Mouse (Mus musculus): ENCODE results near the gene Aph1b.

Gene Aph1b

DNA sequence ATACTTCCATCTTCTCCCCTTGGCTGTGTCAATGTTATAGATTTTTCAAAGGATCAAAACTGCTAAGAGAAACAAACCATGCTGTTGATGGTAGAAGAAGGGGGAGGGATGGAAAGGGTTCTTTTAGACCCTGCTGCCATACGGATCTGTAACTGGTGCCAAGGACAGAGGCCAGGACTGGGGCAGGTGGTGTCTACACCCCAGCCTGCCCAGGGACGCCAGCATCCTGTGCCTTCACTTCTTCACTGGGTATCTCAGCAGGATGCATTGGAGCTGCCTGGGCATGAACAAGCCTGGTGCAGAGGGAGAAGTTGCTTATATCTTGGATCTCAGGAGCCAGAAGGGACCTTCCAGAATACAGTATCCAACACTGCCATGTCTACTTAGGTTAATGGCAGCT lies 50.8 kb downstream of the Aph1b start:
- no peak for DNase-seq (ENCODE audit: low read depth, low spot score)

DNA sequence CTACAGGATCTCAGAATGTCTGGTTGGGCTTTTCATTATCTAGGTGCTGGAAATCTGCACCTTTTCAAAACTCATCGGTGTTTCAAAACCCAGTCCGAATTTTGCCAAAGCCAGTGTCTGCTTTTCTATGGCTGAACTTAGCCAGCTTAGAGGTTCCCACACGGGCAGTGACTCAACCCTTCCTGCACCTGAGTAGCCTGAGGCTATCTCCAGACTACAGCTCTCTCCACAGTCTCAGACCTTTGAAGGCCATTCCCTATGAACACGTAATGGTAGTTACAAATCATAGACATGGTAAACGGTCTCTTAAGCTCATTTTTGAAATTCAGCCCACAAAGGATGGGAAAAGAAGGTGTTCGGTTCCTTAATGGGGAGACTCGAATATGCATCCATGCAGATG lies 55.8 kb downstream of the Aph1b start:
- no peak for DNase-seq (ENCODE audit: low read depth, low spot score)

DNA sequence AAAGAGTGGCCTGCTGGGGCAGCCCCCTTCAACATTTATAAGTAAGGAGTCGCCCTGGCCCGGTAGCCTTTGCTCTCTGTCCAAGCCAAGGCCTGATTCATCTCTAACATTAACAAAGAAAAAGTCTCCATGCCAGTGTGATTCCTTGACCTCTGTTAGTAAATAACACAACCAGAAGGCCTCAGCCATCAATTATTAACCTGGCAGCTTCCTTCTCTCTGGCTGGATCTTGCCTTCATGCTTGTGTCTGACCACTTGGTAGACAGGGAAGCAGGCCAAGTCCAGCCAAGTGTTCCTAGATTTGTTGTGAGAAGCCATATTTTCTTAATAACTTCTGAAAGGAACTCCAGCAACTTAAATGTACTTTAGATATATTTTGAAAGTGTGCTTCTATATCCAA lies 58.7 kb downstream of the Aph1b start:
- DNase-seq (ENCODE audit: low read depth, low spot score) = no peak

DNA sequence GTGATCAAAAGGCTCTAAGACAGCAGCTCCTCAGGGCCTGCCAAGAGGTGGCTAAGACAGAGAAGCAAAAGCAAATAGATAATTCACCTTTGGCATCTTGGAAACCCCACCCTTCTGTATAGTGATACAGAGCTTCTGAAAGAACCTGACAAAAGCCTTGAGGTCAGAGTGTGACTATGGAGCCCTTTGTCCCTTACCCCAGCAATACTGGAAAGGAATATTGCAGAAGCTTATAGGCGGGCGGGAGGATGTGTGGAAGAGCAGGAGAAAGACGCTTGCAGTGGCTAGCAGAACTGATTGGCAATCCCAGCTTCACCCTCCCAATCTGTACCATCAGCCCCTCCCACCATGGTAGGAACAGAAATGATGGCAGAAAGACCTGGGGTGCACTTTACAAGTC lies 59.3 kb downstream of the Aph1b start:
- no peak for DNase-seq (ENCODE audit: low read depth, low spot score)

DNA sequence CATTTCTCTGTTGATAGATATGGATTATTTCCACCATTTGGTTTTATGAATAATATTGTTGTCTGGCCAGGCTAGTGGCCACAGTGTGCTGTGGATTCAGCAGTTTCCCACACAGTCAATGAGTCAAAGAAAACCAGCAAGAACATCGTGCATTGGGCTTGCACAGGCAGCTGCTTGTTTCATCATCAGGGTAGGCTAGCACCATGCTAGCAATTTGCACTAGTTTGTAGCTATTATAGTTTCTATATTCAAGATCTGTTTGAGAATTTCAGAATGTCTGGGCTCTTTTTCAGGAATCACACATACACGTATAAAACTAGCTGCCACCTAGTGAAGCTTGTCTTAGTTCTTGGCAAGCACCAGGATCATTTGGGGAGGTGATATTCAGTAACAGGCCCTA lies 60.2 kb downstream of the Aph1b start:
- no peak for DNase-seq (ENCODE audit: low read depth, low spot score)

DNA sequence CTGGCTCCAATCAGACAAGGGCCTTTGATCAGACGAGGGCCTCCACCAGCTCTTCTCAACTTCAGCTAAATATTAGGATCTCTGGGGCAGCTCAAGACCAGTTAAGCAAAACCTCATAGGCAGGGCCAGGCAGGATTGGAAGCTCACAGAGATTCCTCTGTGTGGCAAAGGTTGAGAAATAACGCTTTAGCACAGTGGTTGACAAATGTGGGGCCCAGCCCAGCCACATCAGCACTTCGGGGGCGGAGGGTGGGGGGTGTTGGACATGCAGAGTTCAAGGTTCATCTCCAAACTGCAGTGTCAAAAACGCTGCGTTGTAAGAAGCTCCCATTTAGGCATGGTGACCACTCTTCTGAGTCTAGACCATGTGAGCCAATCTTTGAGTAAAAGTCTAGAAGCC lies 60.7 kb downstream of the Aph1b start:
- DNase-seq (ENCODE audit: low read depth, low spot score) = no peak

DNA sequence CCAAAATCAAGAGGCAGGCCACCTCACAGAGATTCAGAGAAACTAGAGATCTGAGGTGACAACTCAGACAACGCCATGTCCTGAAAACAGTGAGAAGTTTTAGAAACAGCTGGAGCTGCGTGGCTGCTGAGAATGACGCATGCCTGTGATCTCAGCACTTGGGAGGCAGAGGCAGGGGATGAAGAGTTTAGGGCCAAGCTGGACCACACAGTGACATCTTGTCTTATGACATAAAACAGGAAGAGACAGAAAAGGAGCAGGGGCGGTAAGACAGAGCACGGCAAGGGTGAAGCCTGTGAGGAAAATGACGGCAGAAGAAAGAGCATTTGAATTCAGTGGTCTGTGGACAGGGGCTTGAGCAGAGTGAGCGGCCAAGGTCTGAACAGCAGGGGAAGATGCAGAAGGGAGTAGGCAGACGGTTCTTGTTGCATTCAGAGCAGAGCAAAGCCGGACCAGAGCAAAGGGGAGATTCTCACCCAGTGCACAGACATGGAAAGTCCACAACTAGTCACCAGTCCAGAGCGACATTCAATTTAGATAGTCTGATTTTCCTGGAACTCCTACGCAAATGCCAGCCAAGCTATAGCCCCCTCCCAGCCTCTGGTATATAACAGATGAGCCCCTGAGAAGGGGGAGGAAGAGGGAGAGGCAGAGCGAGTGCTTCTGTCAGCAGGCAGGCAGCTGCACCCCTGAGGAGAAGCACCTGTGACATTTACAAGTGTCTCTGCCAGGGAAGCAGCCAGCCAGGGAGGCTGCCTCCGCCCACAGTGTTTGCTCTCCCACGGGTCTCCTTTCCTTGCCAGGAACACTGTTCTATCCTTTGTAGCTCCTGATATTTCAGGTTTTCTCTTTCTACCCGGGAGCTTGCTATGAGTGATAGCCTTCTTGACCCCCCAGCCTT lies 62.2 kb downstream of the Aph1b start:
- DNase-seq (ENCODE audit: low read depth, low spot score) = no peak

DNA sequence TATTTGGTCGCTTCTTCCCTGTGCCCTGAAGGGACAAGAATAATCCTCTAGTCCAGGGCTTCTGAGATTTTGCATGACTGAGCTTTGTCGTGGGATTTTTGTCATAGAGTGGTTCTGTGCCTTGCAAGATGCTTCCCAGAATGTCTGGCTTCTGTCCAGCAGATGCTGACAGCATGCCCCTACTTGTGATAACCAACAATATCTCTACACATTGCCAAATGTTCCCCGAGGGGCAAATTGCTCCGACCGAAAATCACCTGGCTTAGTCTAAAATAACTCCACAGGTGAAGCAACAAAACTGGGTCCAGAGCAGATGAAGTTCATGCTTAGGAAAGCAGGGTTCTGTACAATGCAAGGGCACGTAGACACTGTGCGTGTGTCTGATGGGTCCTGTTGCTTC lies 64.0 kb downstream of the Aph1b start:
- no peak for DNase-seq (ENCODE audit: low read depth, low spot score)

DNA sequence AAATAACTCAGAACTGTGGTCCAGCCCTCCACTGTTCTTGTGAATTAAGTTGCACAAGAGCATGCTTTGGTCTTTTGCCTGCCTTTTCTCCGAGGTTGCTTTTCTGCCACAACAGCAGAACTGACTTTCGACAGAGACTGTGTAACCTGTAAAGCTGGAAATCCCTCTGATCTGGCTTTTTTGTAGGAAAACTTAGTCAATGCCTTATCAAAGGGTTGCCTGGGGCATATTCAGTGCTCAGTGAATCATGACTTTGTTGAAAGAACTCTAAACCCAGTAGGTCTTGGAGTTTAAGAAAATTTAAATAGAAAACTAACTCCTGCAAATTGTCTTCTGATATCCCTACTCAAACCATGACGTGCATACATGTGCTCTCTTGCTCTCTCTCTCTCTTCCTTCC lies 64.7 kb downstream of the Aph1b start:
- no peak for DNase-seq (ENCODE audit: low read depth, low spot score)

DNA sequence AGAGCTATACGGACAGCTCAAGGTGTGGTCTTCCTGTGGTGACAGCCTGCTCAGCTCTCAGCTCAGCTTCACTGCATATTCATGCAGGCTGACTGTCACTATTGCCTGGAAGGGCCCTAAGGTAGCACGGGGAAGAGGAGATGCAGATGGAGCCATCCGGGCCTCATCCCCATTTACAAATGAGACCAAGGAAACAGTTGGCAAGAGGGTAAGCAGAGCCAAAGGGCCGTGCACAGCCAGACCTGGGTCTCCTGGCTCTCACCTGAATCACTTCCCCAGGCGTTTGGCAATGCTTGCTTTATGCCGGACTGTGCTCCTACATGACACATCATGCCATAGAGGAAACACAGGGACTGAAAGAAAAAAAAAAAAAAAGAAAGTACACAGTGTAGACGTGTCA lies 68.0 kb downstream of the Aph1b start:
- DNase-seq (ENCODE audit: low read depth, low spot score) = no peak

DNA sequence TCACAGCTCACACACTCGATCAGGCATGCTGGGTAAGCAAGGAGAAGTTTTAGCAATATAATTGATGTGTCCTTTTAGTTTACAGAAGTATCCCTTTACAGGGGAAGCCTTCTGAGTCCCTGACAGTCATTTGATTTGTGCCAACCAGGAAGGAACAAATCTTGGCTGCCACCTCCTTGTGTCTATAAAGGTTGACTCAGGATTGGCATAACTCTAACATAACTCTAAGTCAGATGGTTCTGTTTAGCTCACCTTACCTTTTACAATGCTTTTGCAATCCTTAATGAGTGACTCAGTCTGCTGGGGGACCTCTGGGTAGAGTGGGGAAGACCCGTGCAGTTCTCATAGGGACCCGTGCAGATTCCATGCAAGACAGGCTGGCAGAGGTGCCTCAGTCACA lies 69.7 kb downstream of the Aph1b start:
- no peak for DNase-seq (ENCODE audit: low read depth, low spot score)

Measured in WW6 (cell line).